In genomic region chrX:13461266-13462261, GRCm38 (mm10) we compare ENCODE assay signal across 8 mouse cellular contexts. TPM values are rescaled to one million over a fixed set of nuclear protein-coding genes. Genes with fewer than 3 reads are reported as not detected.
A peak's percentile ranks its signal among the peaks of the same experiment; 100 is the strongest.
DNase-seq lines count a peak whose midpoint lies in the region; ATAC-seq lines count a peak whose summit lies in the region.

No protein-coding gene starts in this region.

- no peaks in the 10 kb centered on the region for H3K9me3 ChIP-seq in forebrain, embryonic 11.5 days (ENCODE audit: control insufficient read depth, low read length)
- no peaks in the 10 kb centered on the region for H3K9me3 ChIP-seq in heart, embryonic 16.5 days (replicated peaks; ENCODE audit: control insufficient read depth, low read length)
- no peaks in the 10 kb centered on the region for H3K9me3 ChIP-seq in liver, embryonic 13.5 days (replicated peaks)
- H3K9me3 ChIP-seq in stomach, embryonic 14.5 days (ENCODE audit: control insufficient read depth, low read depth, low read length): no peaks in the 10 kb centered on the region

- H3K4me3 ChIP-seq in forebrain, embryonic 11.5 days (ENCODE audit: low read depth, low read length): peak overlapping the region; percentile 32
- peak overlapping the region; percentile 46 for H3K4me3 ChIP-seq in heart, embryonic 16.5 days (ENCODE audit: low read length)
- peak overlapping the region; percentile 49 for H3K4me3 ChIP-seq in liver, embryonic 13.5 days (replicated peaks)
- peak overlapping the region; percentile 31 for H3K4me3 ChIP-seq in stomach, embryonic 14.5 days (ENCODE audit: low read depth, low read length)

- 14% methylated on average over 46 of the region's 46 CpGs for WGBS in forebrain, embryonic 11.5 days
- 13% methylated on average over 45 of the region's 46 CpGs for WGBS in heart, embryonic 16.5 days
- 7% methylated on average over 46 of the region's 46 CpGs for WGBS in liver, embryonic 13.5 days (ENCODE audit: insufficient replicate concordance)
- 21% methylated on average over 45 of the region's 46 CpGs for WGBS in stomach, embryonic 14.5 days

- H3K27ac ChIP-seq in forebrain, embryonic 11.5 days (ENCODE audit: low read depth, low read length): no peak overlapping the region
- peak overlapping the region; percentile 90 for H3K27ac ChIP-seq in heart, embryonic 16.5 days (ENCODE audit: low read length)
- peak overlapping the region; percentile 23 for H3K27ac ChIP-seq in liver, embryonic 13.5 days
- peak overlapping the region; percentile 61; the same call in 1 of the 2 replicates for H3K27ac ChIP-seq in stomach, embryonic 14.5 days (ENCODE audit: low read length)

- no peaks in the 10 kb centered on the region for H3K4me1 ChIP-seq in forebrain, embryonic 11.5 days (replicated peaks; ENCODE audit: control insufficient read depth, insufficient read depth, low read length)
- no peaks in the 10 kb centered on the region for H3K4me1 ChIP-seq in heart, embryonic 16.5 days (ENCODE audit: control insufficient read depth, insufficient read depth, low read length)
- peaks cover 10% of the 10 kb centered on the region for H3K4me1 ChIP-seq in liver, embryonic 13.5 days (replicated peaks)
- H3K4me1 ChIP-seq in stomach, embryonic 14.5 days (ENCODE audit: control insufficient read depth, insufficient read depth, low read length): no peaks in the 10 kb centered on the region

- H3K36me3 ChIP-seq in forebrain, embryonic 11.5 days (ENCODE audit: control insufficient read depth, insufficient read depth, low read length): no peaks in the 10 kb centered on the region
- no peaks in the 10 kb centered on the region for H3K36me3 ChIP-seq in heart, embryonic 16.5 days (ENCODE audit: control insufficient read depth, insufficient read depth)
- H3K36me3 ChIP-seq in liver, embryonic 13.5 days: no peaks in the 10 kb centered on the region
- no peaks in the 10 kb centered on the region for H3K36me3 ChIP-seq in stomach, embryonic 14.5 days (ENCODE audit: control insufficient read depth, insufficient read depth, low read length)

- H3K27me3 ChIP-seq in forebrain, embryonic 11.5 days (ENCODE audit: control insufficient read depth, insufficient read depth, low read length): peaks cover 2% of the 10 kb centered on the region; the same call in 1 of the 2 replicates
- H3K27me3 ChIP-seq in heart, embryonic 16.5 days (ENCODE audit: control insufficient read depth, insufficient read depth, low read length): peaks cover 7% of the 10 kb centered on the region
- no peaks in the 10 kb centered on the region for H3K27me3 ChIP-seq in liver, embryonic 13.5 days
- no peaks in the 10 kb centered on the region for H3K27me3 ChIP-seq in stomach, embryonic 14.5 days (ENCODE audit: control insufficient read depth, insufficient read depth, low read length)

- H3K9ac ChIP-seq in forebrain, embryonic 11.5 days (ENCODE audit: low read length): peak overlapping the region; percentile 59
- peak overlapping the region; percentile 71 for H3K9ac ChIP-seq in heart, embryonic 16.5 days (ENCODE audit: low read length)
- H3K9ac ChIP-seq in liver, embryonic 13.5 days: peak overlapping the region; percentile 58
- H3K9ac ChIP-seq in stomach, embryonic 14.5 days (replicated peaks; ENCODE audit: low read depth, low read length): peak overlapping the region; percentile 25

- ATAC-seq in CD4-positive, CD25-positive, alpha-beta regulatory T cell, adult 4 months: peak; percentile 88
- peak; percentile 96 for ATAC-seq in forebrain, embryonic 11.5 days (replicated peaks; ENCODE audit: low FRiP score)
- ATAC-seq in heart, embryonic 16.5 days (replicated peaks; ENCODE audit: extremely low read depth, insufficient read depth, low FRiP score): peak; percentile 94
- peak; percentile 96 for ATAC-seq in liver, embryonic 13.5 days (ENCODE audit: low read depth)
- ATAC-seq in stomach, embryonic 14.5 days (ENCODE audit: insufficient number of reproducible peaks, insufficient read depth, low FRiP score, low read depth): peak; percentile 95

- peak overlapping the region; percentile 54 for H3K4me2 ChIP-seq in forebrain, embryonic 11.5 days (ENCODE audit: low read depth, low read length, severe bottlenecking)
- peak overlapping the region; percentile 55 for H3K4me2 ChIP-seq in heart, embryonic 16.5 days (ENCODE audit: low read depth, low read length)
- H3K4me2 ChIP-seq in liver, embryonic 13.5 days: peak overlapping the region; percentile 66
- H3K4me2 ChIP-seq in stomach, embryonic 14.5 days (replicated peaks; ENCODE audit: low read depth, low read length): peak overlapping the region; percentile 41

- peak; percentile 72 for DNase-seq in c-Kit-positive CD71-negative TER-119-negative erythroid progenitor cells, embryonic 14.5 days (ENCODE audit: low read depth)
- peak; percentile 91 for DNase-seq in forebrain, embryonic 11.5 days (ENCODE audit: low spot score)
- DNase-seq in kidney, postnatal 25 days: peak; percentile 87 to 91
- peak; percentile 82 for DNase-seq in liver, embryonic 13.5 days
- DNase-seq in natural killer cell, adult 2 months (ENCODE audit: low spot score in 2 of 2): peak; percentile 87 to 91

RNA-seq across cellular contexts. Expression of gene Nyx, which starts 4.3 kb away (rescaled TPM):
- polyA plus RNA-seq in CD4-positive, CD25-positive, alpha-beta regulatory T cell, adult 4 months (2017; shearing (Covaris generic)): under 1 TPM in 1 of 2 experiments, not detected in 1; 0.08 TPM
- 0.04 TPM in 1 of 2 replicates, not detected in the other for polyA plus RNA-seq in forebrain, embryonic 11.5 days (2014; fragmentation: Nextera tagmentation; extraction: Ambion mirVana)
- polyA plus RNA-seq in heart, embryonic 16.5 days (2015; fragmentation: Nextera tagmentation; extraction: Ambion mirVana): 0.05 and 0.07 TPM in 2 replicates
- polyA plus RNA-seq in liver, embryonic 13.5 days (2015; fragmentation: Nextera tagmentation; extraction: Ambion mirVana): 0.02 TPM in 1 of 2 replicates, not detected in the other
- not detected in 2 replicates for polyA plus RNA-seq in stomach, embryonic 14.5 days (2014; fragmentation: Nextera tagmentation; extraction: Ambion mirVana)
